Mouse (Mus musculus) G1E (cell line): ENCODE measurements at regions not wholly inside any gene's neighbourhood (a gene's known extent, or its start where the extent isn't known, plus 50 kb on each side); places are given as distances from the start of the nearest gene placed in this dataset.

Experiments
- CTCF ChIP-seq: IDR thresholded peaks from 2 replicates; pipeline ENCODE4 v1.5.1; 2012; ENCODE audit warnings: low read depth, low read length, inconsistent platforms, mixed read lengths
- POLR2AphosphoS5 ChIP-seq: IDR thresholded peaks from 2 replicates; pipeline ENCODE4 v1.6.1; 2012; ENCODE audit warnings: low read depth, low read length, inconsistent platforms; ENCODE audit not compliant: insufficient replicate concordance

- TF ChIP-seq POLR2AphosphoS5 (no peak), CTCF (no peak)
Measured at GRCm38 (mm10) chr8:12000459-12000789, 160.2 kb downstream of the Tex29 start.
